Mouse (Mus musculus) limb, embryonic 11.5 days (tissue): ENCODE measurements around the gene Tmem108. TPM values are rescaled to one million over a fixed set of nuclear protein-coding genes. Genes with fewer than 3 reads are reported as not detected.

Source experiments
- ATAC-seq: fragments of 200-750 bp; cut with Nextera tagmentation; 2 replicates; pipeline ENCODE4 v1.8.0; 2017; ENCODE audit warnings: low read depth; ENCODE audit not compliant: insufficient number of reproducible peaks, low FRiP score, low TSS enrichment
- DNase-seq: peaks from one replicate; pipeline ENCODE4 v3.0.0-alpha.2; 2015; ENCODE audit warnings: low spot score
- H3K27ac ChIP-seq: fragments of 300-500 bp; sonication (generic); replicated peaks from 2 replicates; pipeline ENCODE4 v1.5.1; 2014; ENCODE audit warnings: low read depth, mild to moderate bottlenecking, low read length
- H3K27me3 ChIP-seq: fragments of 300-500 bp; sonication (generic); 2 replicates; pipeline ENCODE4 v1.6.1; 2014; ENCODE audit warnings: mild to moderate bottlenecking, low read length, mixed read lengths; ENCODE audit not compliant: control insufficient read depth, insufficient read depth
- H3K36me3 ChIP-seq: fragments of 300-500 bp; sonication (generic); 2 replicates; pipeline ENCODE4 v1.6.1; 2014; ENCODE audit warnings: mild to moderate bottlenecking, low read length, moderate library complexity, mixed read lengths; ENCODE audit not compliant: control insufficient read depth, insufficient read depth
- H3K4me1 ChIP-seq: fragments of 300-500 bp; sonication (generic); 2 replicates; pipeline ENCODE4 v1.6.1; 2014; ENCODE audit warnings: low read length, mixed read lengths; ENCODE audit not compliant: control insufficient read depth, insufficient read depth
- H3K4me2 ChIP-seq: fragments of 300-500 bp; sonication (generic); 2 replicates; pipeline ENCODE4 v1.6.1; 2014; ENCODE audit warnings: low read depth, mild to moderate bottlenecking, moderate library complexity; ENCODE audit not compliant: severe bottlenecking
- H3K4me3 ChIP-seq: fragments of 300-500 bp; sonication (generic); 2 replicates; pipeline ENCODE4 v1.5.1; 2014; ENCODE audit warnings: low read depth, low read length
- H3K9ac ChIP-seq: fragments of 300-500 bp; sonication (generic); 2 replicates; pipeline ENCODE4 v1.6.1; 2014; ENCODE audit warnings: mild to moderate bottlenecking, low read length
- H3K9me3 ChIP-seq: fragments of 300-500 bp; sonication (generic); 2 replicates; pipeline ENCODE4 v1.6.1; 2016; ENCODE audit warnings: low read length; ENCODE audit not compliant: control insufficient read depth
- WGBS: fragments of 180-500 bp; shearing (Covaris S2); extraction: QIAGEN DNeasy Blood & Tissue Kit; methylation state at CpG from one replicate; pipeline ENCODE4 v1.1.7; 2014; 5-methylcytosine and 5-hydroxymethylcytosine counted together
- polyA plus RNA-seq: library from polyadenylated mRNA; unstranded; fragments of >200 nt; fragmentation: Nextera tagmentation; extraction: Ambion mirVana; gene quantifications from 2 replicates; pipeline ENCODE4 v1.2.1, GENCODE M21; 2014

Gene Tmem108
- polyA plus RNA-seq, 1 experiment from 2014 or later = 11.9 TPM

DNA sequence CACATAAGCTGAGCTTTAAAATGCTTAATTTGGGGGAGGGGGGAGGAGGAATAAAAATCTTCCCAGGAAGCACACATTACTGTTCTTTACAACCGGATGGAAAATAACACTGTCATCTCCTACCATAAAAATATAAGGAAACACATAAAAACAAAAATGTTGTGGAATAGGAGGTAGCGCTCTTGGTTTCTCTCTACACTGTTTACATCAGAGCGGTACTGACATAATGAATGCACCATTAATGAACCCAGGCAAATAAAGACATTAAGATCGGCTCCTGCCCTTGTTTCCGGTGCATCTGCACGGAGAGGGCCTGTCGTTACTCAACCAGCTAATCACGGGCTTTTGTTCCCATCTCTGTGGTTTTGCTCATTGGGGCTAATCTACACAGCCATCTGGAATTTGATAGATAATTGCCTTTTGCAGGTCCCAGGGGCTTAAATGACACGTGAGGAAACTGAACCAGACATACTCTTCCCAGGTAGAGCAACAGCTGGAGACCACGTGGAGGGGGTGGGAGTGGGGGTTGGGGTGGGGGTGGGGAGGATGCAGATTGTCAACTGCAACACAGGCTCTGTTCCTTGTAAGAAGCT lies 107.5 kb downstream of the Tmem108 start:
- no peak overlapping the region for H3K4me2 ChIP-seq
- DNase-seq (peak; percentile 60), ATAC-seq (peak; percentile 51; the same call in 1 of the 2 replicates)
- H3K36me3 ChIP-seq = no peaks in the 10 kb centered on the region
- no peak overlapping the region for H3K9ac ChIP-seq
- no peaks in the 10 kb centered on the region for H3K27me3 ChIP-seq
- peaks cover 33% of the 10 kb centered on the region for H3K4me1 ChIP-seq
- no peak overlapping the region for H3K4me3 ChIP-seq
- 6% methylated on average over 10 of the region's 10 CpGs for WGBS
- H3K27ac ChIP-seq = no peak overlapping the region
- H3K9me3 ChIP-seq = no peaks in the 10 kb centered on the region

DNA sequence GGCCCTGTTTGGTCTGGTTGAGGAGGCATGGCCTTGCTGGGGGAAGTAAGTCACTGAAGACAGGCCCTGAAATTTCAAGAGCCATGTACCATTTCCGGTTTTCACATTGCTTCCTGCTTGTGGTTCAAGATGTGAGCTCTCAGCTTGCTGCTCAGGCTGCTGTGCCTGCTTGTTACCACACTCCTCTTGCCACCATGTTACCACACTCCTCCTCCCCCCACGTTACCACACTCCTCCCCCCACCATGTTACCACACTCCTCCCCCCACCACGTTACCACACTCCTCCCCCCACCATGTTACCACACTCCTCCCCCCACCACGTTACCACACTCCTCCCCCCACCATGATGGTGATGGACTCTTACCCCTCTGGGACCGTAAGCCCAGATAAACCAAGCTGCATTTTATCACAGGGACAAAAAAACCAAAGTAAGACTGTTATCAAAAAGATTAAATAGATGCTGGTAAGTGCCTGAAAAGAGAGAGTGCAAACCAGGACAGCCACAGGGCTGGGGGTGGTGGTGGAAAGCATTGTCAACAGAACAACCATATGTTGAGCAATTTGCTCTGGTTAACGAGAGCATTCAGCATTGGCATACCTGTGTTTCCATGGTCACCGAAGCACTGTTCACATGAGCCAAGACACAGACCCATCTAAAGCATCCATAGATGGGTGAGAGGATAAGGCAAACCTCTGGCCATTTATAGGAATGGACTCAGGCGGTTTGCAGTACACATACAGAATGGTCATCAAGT lies 109.3 kb downstream of the Tmem108 start:
- H3K36me3 ChIP-seq = no peaks in the 10 kb centered on the region
- DNase-seq (no peak), ATAC-seq (0 out of 2 replicates have a peak, but pooled peaks have one; percentile 37)
- no peak overlapping the region for H3K9ac ChIP-seq
- no peak overlapping the region for H3K4me3 ChIP-seq
- peaks cover 29% of the 10 kb centered on the region for H3K4me1 ChIP-seq
- H3K27me3 ChIP-seq = no peaks in the 10 kb centered on the region
- no peak overlapping the region for H3K27ac ChIP-seq
- H3K4me2 ChIP-seq = no peak overlapping the region
- WGBS = 67% methylated on average over 8 of the region's 8 CpGs
- H3K9me3 ChIP-seq = no peaks in the 10 kb centered on the region

GRCm38 (mm10) chr9:103646605-103647004 lies 115.0 kb downstream of the Tmem108 start:
- Histone ChIP-seq H3K27me3 (no peaks in the 10 kb centered on the region), H3K9me3 (no peaks in the 10 kb centered on the region), H3K27ac (no peak overlapping the region), H3K4me1 (no peaks in the 10 kb centered on the region), H3K4me3 (no peak overlapping the region), H3K9ac (no peak overlapping the region), H3K36me3 (no peaks in the 10 kb centered on the region), H3K4me2 (no peak overlapping the region)
- ATAC-seq = no peak
- no peak for DNase-seq
- 81% methylated on average over 2 of the region's 2 CpGs for WGBS

DNA sequence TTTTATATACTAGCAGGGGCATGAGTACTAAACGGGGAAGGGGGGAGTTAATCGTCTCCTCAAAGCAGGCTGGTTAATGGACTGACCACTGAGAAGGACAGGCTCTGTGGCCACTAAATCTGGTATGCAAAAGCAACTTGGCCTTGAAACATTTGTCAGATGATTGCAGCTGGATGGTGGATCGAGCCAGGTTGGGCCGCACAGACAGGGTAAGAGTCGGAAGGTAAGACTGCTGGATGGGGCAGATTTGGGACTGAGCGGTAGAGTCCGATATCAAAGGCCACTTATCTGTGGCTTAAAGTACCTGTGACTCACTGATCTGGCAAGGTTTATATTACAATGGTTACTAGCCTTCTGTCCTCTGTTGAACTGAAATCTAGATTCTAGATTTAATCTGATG lies 115.9 kb downstream of the Tmem108 start:
- no peak for DNase-seq
- Histone ChIP-seq H3K4me1 (no peaks in the 10 kb centered on the region), H3K36me3 (no peaks in the 10 kb centered on the region), H3K4me3 (no peak overlapping the region), H3K9me3 (no peaks in the 10 kb centered on the region), H3K9ac (no peak overlapping the region), H3K27ac (no peak overlapping the region), H3K4me2 (no peak overlapping the region), H3K27me3 (no peaks in the 10 kb centered on the region)
- no peak for ATAC-seq
- WGBS = 90% methylated on average over 7 of the region's 7 CpGs

DNA sequence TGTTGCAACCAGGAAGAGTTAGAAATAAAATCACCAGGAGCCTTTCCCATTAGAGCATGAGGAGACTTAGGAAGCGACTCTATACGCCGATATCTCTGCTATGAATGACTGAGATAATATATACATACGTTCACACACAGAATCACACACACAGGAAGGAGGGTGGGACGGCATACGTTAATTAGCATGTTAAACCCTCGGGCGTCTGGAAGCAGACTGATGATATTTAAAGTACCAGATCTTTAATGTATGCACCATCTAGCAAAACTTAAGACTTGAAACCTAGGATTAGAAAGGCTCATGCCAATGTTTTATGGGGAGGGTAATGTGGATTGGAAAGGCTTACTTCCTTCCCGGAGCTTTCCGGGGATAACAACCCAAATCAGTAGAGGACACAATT lies 119.3 kb downstream of the Tmem108 start:
- no peaks in the 10 kb centered on the region for H3K4me1 ChIP-seq
- no peak overlapping the region for H3K9ac ChIP-seq
- H3K4me3 ChIP-seq = no peak overlapping the region
- H3K9me3 ChIP-seq = no peaks in the 10 kb centered on the region
- WGBS = 84% methylated on average over 10 of the region's 10 CpGs
- no peak overlapping the region for H3K4me2 ChIP-seq
- no peaks in the 10 kb centered on the region for H3K27me3 ChIP-seq
- ATAC-seq = no peak
- H3K27ac ChIP-seq = no peak overlapping the region
- H3K36me3 ChIP-seq = no peaks in the 10 kb centered on the region
- no peak for DNase-seq

GRCm38 (mm10) chr9:103641340-103641739 lies 120.3 kb downstream of the Tmem108 start:
- H3K9ac ChIP-seq = no peak overlapping the region
- no peaks in the 10 kb centered on the region for H3K9me3 ChIP-seq
- WGBS = 93% methylated on average over 4 of the region's 4 CpGs
- H3K4me2 ChIP-seq = no peak overlapping the region
- no peak overlapping the region for H3K27ac ChIP-seq
- DNase-seq = no peak
- no peak for ATAC-seq
- H3K27me3 ChIP-seq = no peaks in the 10 kb centered on the region
- H3K4me3 ChIP-seq = no peak overlapping the region
- no peaks in the 10 kb centered on the region for H3K36me3 ChIP-seq
- H3K4me1 ChIP-seq = no peaks in the 10 kb centered on the region

GRCm38 (mm10) chr9:103639413-103639812 lies 122.2 kb downstream of the Tmem108 start:
- ATAC-seq = no peak
- 47% methylated on average over 1 of the region's 1 CpGs for WGBS
- Histone ChIP-seq H3K9ac (no peak overlapping the region), H3K27me3 (no peaks in the 10 kb centered on the region), H3K4me1 (no peaks in the 10 kb centered on the region), H3K4me2 (no peak overlapping the region), H3K4me3 (no peak overlapping the region), H3K9me3 (no peaks in the 10 kb centered on the region), H3K27ac (no peak overlapping the region), H3K36me3 (no peaks in the 10 kb centered on the region)
- DNase-seq = no peak

DNA sequence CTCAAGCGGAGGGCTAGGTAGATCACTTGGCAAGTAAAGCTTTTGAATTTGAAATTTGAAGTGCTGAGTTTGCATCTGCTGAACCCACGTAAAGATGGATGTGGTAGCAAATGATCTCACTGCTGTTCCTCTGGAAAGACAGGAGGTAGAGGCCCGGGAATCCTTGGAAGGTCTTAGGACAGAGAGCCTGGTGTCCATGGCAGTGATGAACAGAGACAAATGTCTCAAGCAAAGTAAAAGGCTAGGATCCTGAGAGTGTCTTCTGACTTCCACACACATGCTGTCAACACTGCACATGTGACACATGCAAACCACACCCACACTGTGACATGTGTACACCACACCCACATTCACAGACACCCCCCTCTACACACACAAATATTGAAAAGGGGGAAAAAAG lies 124.2 kb downstream of the Tmem108 start:
- H3K27ac ChIP-seq = no peak overlapping the region
- 67% methylated on average over 3 of the region's 3 CpGs for WGBS
- DNase-seq = no peak
- H3K4me3 ChIP-seq = no peak overlapping the region
- H3K27me3 ChIP-seq = no peaks in the 10 kb centered on the region
- no peaks in the 10 kb centered on the region for H3K9me3 ChIP-seq
- no peak overlapping the region for H3K4me2 ChIP-seq
- H3K4me1 ChIP-seq = no peaks in the 10 kb centered on the region
- no peak overlapping the region for H3K9ac ChIP-seq
- no peak for ATAC-seq
- no peaks in the 10 kb centered on the region for H3K36me3 ChIP-seq
